Mouse (Mus musculus): ENCODE measurements at regions not wholly inside any gene's neighbourhood (a gene's known extent, or its start where the extent isn't known, plus 50 kb on each side); places are given as distances from the start of the nearest gene placed in this dataset.

- H3K36me3 ChIP-seq: no peaks in the 10 kb centered on the region
- no peak overlapping the region for H3K9ac ChIP-seq (replicated peaks)
- ATAC-seq: no peak
- no peak overlapping the region for H3K27ac ChIP-seq
- no peak overlapping the region for H3K4me2 ChIP-seq (replicated peaks)
- H3K4me1 ChIP-seq (replicated peaks): no peaks in the 10 kb centered on the region
- no peak overlapping the region for H3K4me3 ChIP-seq (replicated peaks)
- no peaks in the 10 kb centered on the region for H3K9me3 ChIP-seq
- H3K27me3 ChIP-seq: no peaks in the 10 kb centered on the region
These were observed 61.5 kb upstream of the Slc4a7 start for GRCm38 (mm10) chr14:14640557-14640956.

- ATAC-seq: no peak
- Histone ChIP-seq H3K36me3 (no peaks in the 10 kb centered on the region), H3K9me3 (no peaks in the 10 kb centered on the region), H3K4me1 (replicated peaks) (no peaks in the 10 kb centered on the region), H3K9ac (replicated peaks) (no peak overlapping the region), H3K4me2 (replicated peaks) (no peak overlapping the region), H3K4me3 (replicated peaks) (no peak overlapping the region), H3K27me3 (no peaks in the 10 kb centered on the region), H3K27ac (no peak overlapping the region)
- 93% methylated on average over 3 of the region's 3 CpGs for WGBS
These were observed 58.5 kb upstream of the Slc4a7 start for GRCm38 (mm10) chr14:14643533-14643932.

GRCm38 (mm10) chr14:14645084-14645483 is 57.0 kb upstream of the Slc4a7 start:
- WGBS: 64% methylated on average over 3 of the region's 3 CpGs
- Histone ChIP-seq H3K4me1 (replicated peaks) (no peaks in the 10 kb centered on the region), H3K9me3 (no peaks in the 10 kb centered on the region), H3K4me3 (replicated peaks) (no peak overlapping the region), H3K27me3 (no peaks in the 10 kb centered on the region), H3K4me2 (replicated peaks) (no peak overlapping the region), H3K36me3 (no peaks in the 10 kb centered on the region), H3K9ac (replicated peaks) (no peak overlapping the region), H3K27ac (no peak overlapping the region)
- ATAC-seq: no peak

All from midbrain, embryonic 13.5 days (tissue).